Mouse (Mus musculus): Measurements from ENCODE around the gene Myh7b.

- peak; percentile 57; the same call in 1 of the 2 replicates for TF ChIP-seq CTCF (IDR thresholded peaks at IDR 0.05; ENCODE audit: extremely low read depth, insufficient read depth, insufficient read length, insufficient replicate concordance)
- TF ChIP-seq POLR2A (IDR thresholded peaks at IDR 0.05; ENCODE audit: low read depth, low read length): no peak
Observed at GRCm38 (mm10) chr2:155673546-155673945, 62.5 kb downstream of the Myh7b start.

Data from spleen, adult 2 months (tissue).